Mouse (Mus musculus) testis, adult 2 months (tissue): ENCODE data around the gene Pilrb1.

Experiments
- CTCF ChIP-seq: fragments of 200-500 bp; IDR thresholded peaks from 2 replicates; pipeline ENCODE4 v1.5.1; 2012; ENCODE audit warnings: low read depth, mild to moderate bottlenecking, inconsistent platforms, low read length, moderate library complexity; ENCODE audit not compliant: control insufficient read depth, insufficient read depth, insufficient replicate concordance
- POLR2A ChIP-seq: fragments of 200-500 bp; IDR thresholded peaks from 2 replicates; pipeline ENCODE4 v1.6.1; 2012; ENCODE audit warnings: low read depth, mild to moderate bottlenecking, inconsistent platforms, low read length, moderate library complexity; ENCODE audit not compliant: control insufficient read depth

DNA sequence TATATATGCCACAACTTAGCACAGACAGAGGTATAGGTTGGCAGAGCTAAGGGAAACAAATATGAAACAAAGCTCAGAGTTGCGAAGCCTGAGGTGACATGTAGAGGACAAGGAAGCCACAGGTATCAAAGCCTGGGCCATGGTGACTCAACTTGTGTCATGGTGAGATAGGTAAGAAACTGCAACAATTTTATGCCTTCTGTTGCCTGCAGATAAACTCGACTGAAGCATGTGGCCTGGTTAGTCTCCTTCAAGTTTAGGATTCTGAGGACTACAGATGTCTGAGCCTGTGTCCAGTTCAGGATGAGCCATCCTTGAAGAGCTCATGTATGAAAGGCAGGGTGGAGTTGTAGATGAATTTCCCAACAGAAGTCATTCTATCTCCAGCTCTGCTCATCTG, 17.1 kb upstream of the Pilrb1 start:
- TF ChIP-seq CTCF (no peak), POLR2A (no peak)
